Mouse (Mus musculus): ENCODE results near the gene Sh3gl3. TPM values are rescaled to one million over a fixed set of nuclear protein-coding genes. Genes with fewer than 3 reads are reported as not detected.

Sh3gl3 gene
- polyA plus RNA-seq, 1 experiment from 2014 or later: 0.09 TPM

DNA sequence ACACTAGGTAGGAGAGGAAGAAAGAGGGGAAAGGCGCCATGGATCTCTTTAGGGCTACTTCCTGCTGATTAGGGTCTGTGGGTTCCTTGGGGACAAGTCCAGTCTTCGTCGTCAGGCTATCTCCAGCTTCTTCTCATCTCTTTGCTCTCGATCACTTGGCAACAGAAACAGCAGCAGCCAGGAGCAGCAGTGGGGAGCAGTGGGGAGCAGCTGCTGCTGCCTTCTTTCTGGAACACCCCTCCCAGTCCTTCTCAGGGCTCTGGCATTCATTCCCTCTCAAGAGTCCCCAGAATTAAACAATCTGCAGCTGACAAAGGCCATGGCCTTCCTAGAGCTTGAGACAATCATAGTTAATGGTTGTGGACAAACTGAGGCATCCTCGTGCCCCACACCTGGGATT lies 154.2 kb downstream of the Sh3gl3 start:
- Histone ChIP-seq H3K9me3 (ENCODE audit: low read length) (no peaks in the 10 kb centered on the region), H3K4me3 (ENCODE audit: low read depth, low read length) (no peak overlapping the region), H3K4me2 (ENCODE audit: low read depth, low read length) (no peak overlapping the region), H3K9ac (replicated peaks) (no peak overlapping the region), H3K36me3 (replicated peaks; ENCODE audit: insufficient read depth, low read length) (no peaks in the 10 kb centered on the region), H3K27ac (ENCODE audit: low read depth) (no peak overlapping the region), H3K27me3 (ENCODE audit: insufficient read depth, low read length) (no peaks in the 10 kb centered on the region), H3K4me1 (ENCODE audit: insufficient read depth) (no peaks in the 10 kb centered on the region)
- ATAC-seq (no peak), DNase-seq (no peak)
- WGBS (ENCODE audit: insufficient replicate concordance): 49% methylated on average over 5 of the region's 5 CpGs
- TF ChIP-seq CTCF (IDR thresholded peaks at IDR 0.05; ENCODE audit: low read depth): no peak
- no peak for TF ChIP-seq EP300 (IDR thresholded peaks at IDR 0.05; ENCODE audit: low read depth)

- 62% methylated on average over 4 of the region's 4 CpGs for WGBS (ENCODE audit: insufficient replicate concordance)
- no peak for TF ChIP-seq CTCF (IDR thresholded peaks at IDR 0.05; ENCODE audit: low read depth)
- TF ChIP-seq EP300 (IDR thresholded peaks at IDR 0.05; ENCODE audit: low read depth): no peak
- DNase-seq (no peak), ATAC-seq (no peak)
- no peak overlapping the region for H3K27ac ChIP-seq (ENCODE audit: low read depth)
- H3K4me3 ChIP-seq (ENCODE audit: low read depth, low read length): no peak overlapping the region
- H3K4me2 ChIP-seq (ENCODE audit: low read depth, low read length): no peak overlapping the region
- no peaks in the 10 kb centered on the region for H3K9me3 ChIP-seq (ENCODE audit: low read length)
- peaks cover 11% of the 10 kb centered on the region for H3K27me3 ChIP-seq (ENCODE audit: insufficient read depth, low read length)
- H3K9ac ChIP-seq (replicated peaks): no peak overlapping the region
- H3K36me3 ChIP-seq (replicated peaks; ENCODE audit: insufficient read depth, low read length): no peaks in the 10 kb centered on the region
- no peaks in the 10 kb centered on the region for H3K4me1 ChIP-seq (ENCODE audit: insufficient read depth)
These were observed 156.2 kb downstream of the Sh3gl3 start for GRCm38 (mm10) chr7:82329831-82330230.

DNA sequence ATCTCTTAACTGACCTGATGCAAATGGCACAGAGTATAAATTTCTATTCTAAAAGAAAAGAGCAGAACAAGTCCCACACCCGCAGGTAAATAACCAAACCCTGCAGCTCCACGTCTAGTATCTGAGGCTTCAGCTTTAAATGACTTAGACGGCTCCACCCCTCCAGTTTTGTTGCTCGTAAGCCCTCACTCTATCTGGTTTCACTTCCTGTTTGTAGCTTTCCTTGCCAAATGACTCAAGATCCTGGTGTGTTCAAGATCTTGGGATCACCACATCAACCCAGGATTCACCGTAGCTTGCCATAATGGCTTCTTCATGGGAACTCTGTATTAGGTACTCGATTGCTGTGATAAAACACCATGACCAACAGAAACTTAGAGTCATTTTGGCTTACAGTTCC lies 157.2 kb downstream of the Sh3gl3 start:
- no peak overlapping the region for H3K4me3 ChIP-seq (ENCODE audit: low read depth, low read length)
- no peak for TF ChIP-seq CTCF (IDR thresholded peaks at IDR 0.05; ENCODE audit: low read depth)
- no peak for TF ChIP-seq EP300 (IDR thresholded peaks at IDR 0.05; ENCODE audit: low read depth)
- H3K9ac ChIP-seq (replicated peaks): no peak overlapping the region
- H3K36me3 ChIP-seq (replicated peaks; ENCODE audit: insufficient read depth, low read length): no peaks in the 10 kb centered on the region
- DNase-seq: no peak
- no peak overlapping the region for H3K27ac ChIP-seq (ENCODE audit: low read depth)
- H3K4me1 ChIP-seq (ENCODE audit: insufficient read depth): no peaks in the 10 kb centered on the region
- ATAC-seq: no peak
- H3K9me3 ChIP-seq (ENCODE audit: low read length): no peaks in the 10 kb centered on the region
- H3K27me3 ChIP-seq (ENCODE audit: insufficient read depth, low read length): peaks cover 22% of the 10 kb centered on the region
- H3K4me2 ChIP-seq (ENCODE audit: low read depth, low read length): no peak overlapping the region
- 38% methylated on average over 6 of the region's 6 CpGs for WGBS (ENCODE audit: insufficient replicate concordance)

- no peak for ATAC-seq
- H3K4me1 ChIP-seq (ENCODE audit: insufficient read depth): no peaks in the 10 kb centered on the region
- H3K36me3 ChIP-seq (replicated peaks; ENCODE audit: insufficient read depth, low read length): no peaks in the 10 kb centered on the region
- TF ChIP-seq CTCF (IDR thresholded peaks at IDR 0.05; ENCODE audit: low read depth): no peak
- TF ChIP-seq EP300 (IDR thresholded peaks at IDR 0.05; ENCODE audit: low read depth): no peak
- no peak for DNase-seq
- no peak overlapping the region for H3K4me2 ChIP-seq (ENCODE audit: low read depth, low read length)
- WGBS (ENCODE audit: insufficient replicate concordance): 72% methylated on average over 1 of the region's 1 CpGs
- peaks cover 38% of the 10 kb centered on the region for H3K27me3 ChIP-seq (ENCODE audit: insufficient read depth, low read length)
- no peak overlapping the region for H3K9ac ChIP-seq (replicated peaks)
- H3K9me3 ChIP-seq (ENCODE audit: low read length): no peaks in the 10 kb centered on the region
- no peak overlapping the region for H3K27ac ChIP-seq (ENCODE audit: low read depth)
- no peak overlapping the region for H3K4me3 ChIP-seq (ENCODE audit: low read depth, low read length)
These were observed 160.4 kb downstream of the Sh3gl3 start for GRCm38 (mm10) chr7:82334000-82334399.

- no peak for ATAC-seq
These were observed 161.8 kb downstream of the Sh3gl3 start, which contains the start of gene Adamtsl3 for GRCm38 (mm10) chr7:82335211-82336121. Gene Adamtsl3 (plus strand): TSS chr7:82335694.

GRCm38 (mm10) chr7:82336132-82336531 lies 162.5 kb downstream of the Sh3gl3 start:
- no peak overlapping the region for H3K4me3 ChIP-seq (ENCODE audit: low read depth, low read length)
- TF ChIP-seq EP300 (IDR thresholded peaks at IDR 0.05; ENCODE audit: low read depth) (no peak), CTCF (IDR thresholded peaks at IDR 0.05; ENCODE audit: low read depth) (no peak)
- DNase-seq: no peak

More at GRCm38 (mm10) chr7:82335211-82336121, 161.8 kb downstream of the Sh3gl3 start, which contains the start of gene Adamtsl3:
- Histone ChIP-seq H3K4me1 (ENCODE audit: insufficient read depth) (no peaks in the 10 kb centered on the region), H3K9ac (replicated peaks) (no peak within 1 kb of the TSS), H3K4me2 (ENCODE audit: low read depth, low read length) (0 out of 2 replicates have a peak within 1 kb of the TSS, but pooled peaks have one; percentile 7), H3K27me3 (ENCODE audit: insufficient read depth, low read length) (peaks cover 38% of the 10 kb centered on the region), H3K36me3 (replicated peaks; ENCODE audit: insufficient read depth, low read length) (no peaks in the 10 kb centered on the region), H3K4me3 (ENCODE audit: low read depth, low read length) (no peak within 1 kb of the TSS), H3K9me3 (ENCODE audit: low read length) (no peaks in the 10 kb centered on the region), H3K27ac (ENCODE audit: low read depth) (no peak within 1 kb of the TSS)
- DNase-seq: no peak
- WGBS (ENCODE audit: insufficient replicate concordance): 2% methylated on average over 77 of the region's 95 CpGs
- no peak for TF ChIP-seq EP300 (IDR thresholded peaks at IDR 0.05; ENCODE audit: low read depth)
- TF ChIP-seq CTCF (IDR thresholded peaks at IDR 0.05; ENCODE audit: low read depth): no peak

More at GRCm38 (mm10) chr7:82336132-82336531, 162.5 kb downstream of the Sh3gl3 start:
- ATAC-seq: no peak
- H3K27me3 ChIP-seq (ENCODE audit: insufficient read depth, low read length): peaks cover 38% of the 10 kb centered on the region
- WGBS (ENCODE audit: insufficient replicate concordance): 3% methylated on average over 34 of the region's 34 CpGs
- H3K4me2 ChIP-seq (ENCODE audit: low read depth, low read length): no peak overlapping the region
- no peak overlapping the region for H3K9ac ChIP-seq (replicated peaks)
- no peaks in the 10 kb centered on the region for H3K4me1 ChIP-seq (ENCODE audit: insufficient read depth)
- no peaks in the 10 kb centered on the region for H3K9me3 ChIP-seq (ENCODE audit: low read length)
- no peak overlapping the region for H3K27ac ChIP-seq (ENCODE audit: low read depth)
- no peaks in the 10 kb centered on the region for H3K36me3 ChIP-seq (replicated peaks; ENCODE audit: insufficient read depth, low read length)
